Mouse (Mus musculus) lung, postnatal 0 days (tissue): ENCODE measurements around the gene Gm45521.

Source experiments
- CTCF ChIP-seq: IDR thresholded peaks from 2 replicates; pipeline ENCODE4 v1.5.1; 2016; ENCODE audit warnings: antibody characterized with exemption, mild to moderate bottlenecking
- EP300 ChIP-seq: IDR thresholded peaks from 2 replicates; pipeline ENCODE4 v1.6.1; 2016; ENCODE audit warnings: antibody characterized with exemption, mild to moderate bottlenecking, control low read depth

GRCm38 (mm10) chr14:7978183-7978582 is 21.1 kb downstream of the Gm45521 start:
- TF ChIP-seq CTCF (no peak), EP300 (no peak)
